Mouse (Mus musculus): ENCODE measurements around the gene Zfp119b.

DNA sequence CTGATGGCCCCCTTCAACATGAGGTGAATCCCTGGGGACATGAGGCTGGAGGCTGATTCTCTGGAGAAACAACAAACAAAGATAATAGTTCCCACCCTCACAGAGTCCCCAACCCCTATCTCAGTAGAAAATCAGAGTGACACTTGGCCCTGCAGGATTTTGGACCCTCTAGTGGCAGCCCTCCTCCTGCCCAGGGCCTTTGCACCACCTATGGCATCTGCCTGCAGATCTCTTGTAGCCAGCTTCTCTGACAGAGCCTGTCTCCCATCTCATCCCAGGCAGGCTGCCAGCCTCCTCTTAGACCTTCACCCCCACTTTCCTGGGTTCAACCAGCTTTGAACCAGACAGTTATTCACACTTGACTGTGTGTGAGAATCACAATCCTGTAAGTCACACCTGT is 11.5 kb upstream of the Zfp119b start:
- no peak for TF ChIP-seq CTCF (IDR thresholded peaks at IDR 0.05)
- no peak for TF ChIP-seq EP300 (IDR thresholded peaks at IDR 0.05)
